Mouse (Mus musculus) intestine, embryonic 16.5 days (tissue): ENCODE results near the gene Exoc6. TPM values are rescaled to one million over a fixed set of nuclear protein-coding genes. Genes with fewer than 3 reads are reported as not detected.

Experiments used
- ATAC-seq: fragments of 200-750 bp; cut with Nextera tagmentation; 2 replicates; pipeline ENCODE4 v1.8.0; 2017; ENCODE audit warnings: moderate TSS enrichment, moderate library complexity
- H3K27ac ChIP-seq: fragments of 300-500 bp; sonication (generic); 2 replicates; pipeline ENCODE4 v1.5.1; 2014; ENCODE audit warnings: mild to moderate bottlenecking, low read length
- H3K27me3 ChIP-seq: fragments of 300-500 bp; sonication (generic); replicated peaks from 2 replicates; pipeline ENCODE4 v1.6.1; 2014; ENCODE audit warnings: low read length, control low read depth, mixed read lengths; ENCODE audit not compliant: control insufficient read depth, insufficient read depth
- H3K36me3 ChIP-seq: fragments of 300-500 bp; sonication (generic); 2 replicates; pipeline ENCODE4 v1.6.1; 2014; ENCODE audit warnings: low read length, control low read depth; ENCODE audit not compliant: control insufficient read depth, insufficient read depth
- H3K4me1 ChIP-seq: fragments of 300-500 bp; sonication (generic); 2 replicates; pipeline ENCODE4 v1.6.1; 2014; ENCODE audit warnings: low read length, control low read depth, mixed read lengths; ENCODE audit not compliant: control insufficient read depth, insufficient read depth
- H3K4me2 ChIP-seq: fragments of 300-500 bp; sonication (generic); 2 replicates; pipeline ENCODE4 v1.6.1; 2014; ENCODE audit warnings: low read depth, low read length, control low read depth
- H3K4me3 ChIP-seq: fragments of 300-500 bp; sonication (generic); 2 replicates; pipeline ENCODE4 v1.5.1; 2014; ENCODE audit warnings: mild to moderate bottlenecking, low read length
- H3K9ac ChIP-seq: fragments of 300-500 bp; sonication (generic); 2 replicates; pipeline ENCODE4 v1.6.1; 2014; ENCODE audit warnings: low read depth, low read length
- H3K9me3 ChIP-seq: fragments of 300-500 bp; sonication (generic); 2 replicates; pipeline ENCODE4 v1.6.1; 2016; ENCODE audit warnings: low read length, control low read depth; ENCODE audit not compliant: control insufficient read depth
- WGBS: fragments of 180-500 bp; shearing (Covaris S2); extraction: QIAGEN DNeasy Blood & Tissue Kit; methylation state at CpG from one replicate; pipeline ENCODE4 v1.1.7; 2014; 5-methylcytosine and 5-hydroxymethylcytosine counted together
- polyA plus RNA-seq: library from polyadenylated mRNA; unstranded; fragments of >200 nt; fragmentation: Nextera tagmentation; extraction: Ambion mirVana; gene quantifications from 2 replicates; pipeline ENCODE4 v1.2.1, GENCODE M21; 2015

Exoc6 gene
- polyA plus RNA-seq, 1 experiment from 2014 or later: 21.7 TPM

DNA sequence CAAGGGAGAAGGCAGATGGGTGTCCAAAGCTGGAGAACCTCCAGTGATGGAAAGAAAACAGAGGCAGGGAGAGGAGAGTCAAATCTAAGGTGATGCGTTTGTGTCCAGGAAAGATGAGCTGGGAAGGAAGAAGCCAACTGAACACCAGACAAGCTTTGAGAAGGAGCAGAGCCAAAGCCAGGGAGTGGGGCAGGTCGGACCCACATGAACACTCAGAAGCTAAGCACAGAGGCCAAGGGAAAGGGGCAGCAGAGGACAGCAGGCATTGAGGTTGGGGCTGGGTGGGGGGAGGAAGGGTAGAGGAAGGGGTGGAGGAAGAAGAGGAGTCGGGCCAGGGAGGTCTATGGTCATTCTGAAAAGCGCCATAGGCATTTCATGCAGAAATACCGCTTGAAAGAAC, 17.0 kb upstream of the Exoc6 start:
- no peak for ATAC-seq
- Histone ChIP-seq H3K4me3 (no peak overlapping the region), H3K36me3 (no peaks in the 10 kb centered on the region), H3K4me1 (no peaks in the 10 kb centered on the region), H3K27ac (no peak overlapping the region), H3K4me2 (no peak overlapping the region), H3K9ac (no peak overlapping the region), H3K9me3 (no peaks in the 10 kb centered on the region), H3K27me3 (no peaks in the 10 kb centered on the region)
- WGBS: 66% methylated on average over 5 of the region's 5 CpGs

DNA sequence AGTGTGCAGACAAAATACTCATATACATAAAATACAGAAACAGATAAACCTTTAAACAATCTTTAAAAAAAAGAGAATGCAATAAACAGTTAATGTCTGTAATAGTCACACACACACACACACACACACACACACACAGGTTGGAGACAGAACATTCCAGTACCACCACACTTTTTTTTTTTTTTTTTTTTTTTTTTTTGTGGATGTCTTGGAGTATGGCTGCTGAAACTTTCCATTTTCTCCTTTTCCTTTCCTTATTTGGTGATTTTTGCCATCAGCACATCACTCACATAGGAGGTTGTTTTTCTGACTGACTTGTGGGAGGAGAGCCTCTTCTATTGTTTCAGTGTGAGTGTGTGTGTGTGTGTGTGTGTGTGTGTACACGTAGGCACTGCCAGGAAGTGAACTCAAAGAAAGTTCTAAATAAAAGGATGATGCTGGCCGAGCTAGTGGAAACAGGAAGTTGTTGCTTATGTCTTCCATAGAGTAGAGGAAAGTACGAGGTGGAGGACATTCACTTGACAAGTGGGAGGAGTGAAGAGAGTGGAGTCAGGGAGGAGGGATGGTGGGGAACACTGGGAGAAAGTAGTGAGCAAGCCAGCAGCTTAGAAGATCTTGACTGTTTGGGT, 15.4 kb upstream of the Exoc6 start:
- Histone ChIP-seq H3K36me3 (no peaks in the 10 kb centered on the region), H3K27me3 (no peaks in the 10 kb centered on the region), H3K4me1 (no peaks in the 10 kb centered on the region), H3K4me3 (no peak overlapping the region), H3K27ac (no peak overlapping the region), H3K4me2 (no peak overlapping the region), H3K9me3 (no peaks in the 10 kb centered on the region), H3K9ac (no peak overlapping the region)
- no peak for ATAC-seq
- WGBS: 41% methylated on average over 3 of the region's 3 CpGs

DNA sequence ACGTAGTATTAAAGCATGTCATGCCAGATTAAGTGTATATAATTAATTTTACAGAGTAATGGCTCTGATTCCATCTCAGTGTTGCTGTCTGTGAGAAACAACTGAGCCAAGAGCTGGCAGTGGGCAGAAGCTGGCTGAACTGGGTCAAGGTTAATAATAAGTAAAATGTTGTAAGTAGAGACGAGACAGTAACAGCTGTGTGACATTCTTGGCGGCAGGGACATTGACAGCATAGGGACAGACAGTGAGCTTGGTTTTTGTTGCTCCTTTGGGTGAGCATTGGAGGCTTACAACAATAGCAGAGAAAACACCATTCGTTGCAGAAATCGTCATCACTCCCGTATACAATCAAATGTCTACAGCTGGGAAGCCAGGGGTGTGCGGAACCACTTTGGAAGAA, 13.8 kb upstream of the Exoc6 start:
- no peak for ATAC-seq
- Histone ChIP-seq H3K4me1 (no peaks in the 10 kb centered on the region), H3K9ac (no peak overlapping the region), H3K27ac (no peak overlapping the region), H3K27me3 (no peaks in the 10 kb centered on the region), H3K36me3 (no peaks in the 10 kb centered on the region), H3K4me2 (no peak overlapping the region), H3K4me3 (no peak overlapping the region), H3K9me3 (no peaks in the 10 kb centered on the region)
- 65% methylated on average over 7 of the region's 7 CpGs for WGBS

DNA sequence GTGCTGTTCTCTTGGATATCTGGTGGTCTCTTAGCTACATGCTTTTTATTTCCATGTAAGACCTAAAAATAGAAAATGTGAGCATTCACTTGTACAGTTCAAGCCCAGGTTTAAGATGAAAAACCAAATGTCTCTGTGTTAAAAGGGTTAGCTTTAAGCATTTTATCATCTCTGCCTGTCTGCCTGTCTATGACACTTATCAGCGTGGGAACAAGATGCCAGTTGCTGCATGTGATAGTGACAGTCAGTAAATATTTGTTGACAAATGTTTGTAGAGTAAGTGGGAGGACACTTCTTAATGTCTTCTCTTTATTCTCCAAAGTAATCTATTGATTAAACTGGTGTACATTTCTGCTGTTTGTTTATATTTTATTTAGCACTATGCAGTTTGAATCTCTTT, 12.5 kb upstream of the Exoc6 start:
- 63% methylated on average over 1 of the region's 1 CpGs for WGBS
- Histone ChIP-seq H3K4me1 (no peaks in the 10 kb centered on the region), H3K27ac (no peak overlapping the region), H3K9ac (no peak overlapping the region), H3K27me3 (no peaks in the 10 kb centered on the region), H3K36me3 (no peaks in the 10 kb centered on the region), H3K4me2 (no peak overlapping the region), H3K4me3 (no peak overlapping the region), H3K9me3 (no peaks in the 10 kb centered on the region)
- no peak for ATAC-seq

DNA sequence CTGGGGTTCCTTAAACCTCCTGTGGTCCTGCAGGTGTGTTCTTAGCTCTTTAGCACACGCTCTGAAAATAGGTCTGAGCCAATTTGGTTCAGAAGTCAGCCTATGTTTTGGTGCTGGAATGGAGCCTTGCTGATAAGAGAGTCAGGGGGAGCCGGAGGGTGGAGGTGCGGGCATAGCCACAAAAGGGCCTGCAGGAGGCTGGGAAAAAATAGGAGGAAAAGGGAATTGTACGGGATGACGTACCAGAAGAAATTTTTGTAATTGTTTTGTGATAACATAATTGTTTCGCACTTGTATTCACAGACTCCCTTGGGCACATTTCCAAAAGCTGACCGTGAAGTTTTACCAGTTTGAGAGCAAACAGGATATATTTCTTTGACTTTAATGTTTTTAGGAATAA, 10.0 kb upstream of the Exoc6 start:
- H3K9me3 ChIP-seq: no peaks in the 10 kb centered on the region
- no peak overlapping the region for H3K4me3 ChIP-seq
- H3K36me3 ChIP-seq: no peaks in the 10 kb centered on the region
- no peak overlapping the region for H3K9ac ChIP-seq
- no peak for ATAC-seq
- H3K4me2 ChIP-seq: no peak overlapping the region
- H3K4me1 ChIP-seq: peaks cover 4% of the 10 kb centered on the region
- WGBS: 52% methylated on average over 7 of the region's 7 CpGs
- H3K27me3 ChIP-seq: no peaks in the 10 kb centered on the region
- no peak overlapping the region for H3K27ac ChIP-seq

DNA sequence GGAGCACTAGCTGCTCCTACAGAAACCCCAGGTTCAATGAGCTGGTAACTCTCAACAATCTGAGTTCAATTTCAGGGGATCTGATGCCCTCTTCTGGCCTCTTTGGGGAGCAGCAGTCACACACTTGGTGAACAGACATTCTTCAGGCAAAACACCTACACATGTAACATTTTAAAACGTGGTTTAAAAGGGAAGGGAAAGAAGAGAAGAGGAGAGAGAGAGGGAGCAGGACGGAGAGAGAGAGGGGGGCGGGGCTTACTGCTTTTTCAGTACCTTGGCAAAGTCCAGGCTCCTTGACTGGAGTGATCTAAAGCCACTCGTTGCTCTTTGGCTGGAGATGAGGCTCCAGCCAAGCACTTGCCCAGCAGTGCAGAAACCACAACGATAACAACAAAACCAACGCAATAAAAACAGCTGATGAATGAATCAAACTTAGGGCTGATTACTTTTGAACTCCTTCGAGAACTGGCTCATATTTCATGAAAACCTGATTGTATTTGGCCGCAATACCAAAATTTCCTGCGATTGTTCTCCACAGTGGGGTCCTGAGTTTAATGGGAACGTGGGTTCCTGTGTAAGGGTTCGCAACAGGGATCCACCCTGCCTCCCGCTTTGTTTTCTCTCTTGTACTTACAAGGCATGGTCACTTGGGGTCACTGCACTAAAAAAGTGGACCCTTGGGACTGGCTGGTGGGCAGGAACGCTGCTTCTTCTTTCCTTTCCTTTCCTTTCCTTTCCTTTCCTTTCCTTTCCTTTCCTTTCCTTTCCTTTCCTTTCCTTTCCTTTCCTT, 6.5 kb upstream of the Exoc6 start:
- no peaks in the 10 kb centered on the region for H3K9me3 ChIP-seq
- no peak overlapping the region for H3K4me3 ChIP-seq
- no peak overlapping the region for H3K4me2 ChIP-seq
- H3K9ac ChIP-seq: no peak overlapping the region
- no peak for ATAC-seq
- no peaks in the 10 kb centered on the region for H3K27me3 ChIP-seq
- H3K4me1 ChIP-seq: peaks cover 7% of the 10 kb centered on the region
- no peak overlapping the region for H3K27ac ChIP-seq
- H3K36me3 ChIP-seq: no peaks in the 10 kb centered on the region
- WGBS: 60% methylated on average over 13 of the region's 13 CpGs

DNA sequence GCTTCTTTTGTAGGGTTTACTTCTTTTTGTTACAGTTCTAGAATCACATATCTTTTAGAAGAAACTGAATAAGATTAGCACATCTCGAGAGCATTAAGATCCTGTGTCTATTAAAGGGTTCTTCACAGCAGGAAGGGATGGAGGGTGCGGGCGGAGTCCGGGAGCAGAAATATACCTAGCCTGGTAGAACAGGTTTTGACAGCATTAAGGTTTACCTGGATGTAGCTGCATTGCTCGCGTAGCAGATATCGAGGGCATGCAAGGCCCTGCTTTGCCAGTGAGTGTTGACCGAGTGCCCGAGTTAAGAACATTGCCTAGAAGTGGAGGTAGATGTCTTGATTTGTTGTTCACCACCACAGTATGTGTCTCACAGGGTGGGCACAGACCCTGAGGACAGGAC, 5.7 kb upstream of the Exoc6 start:
- Histone ChIP-seq H3K9me3 (no peaks in the 10 kb centered on the region), H3K9ac (no peak overlapping the region), H3K27ac (peak overlapping the region; percentile 34), H3K4me1 (peaks cover 7% of the 10 kb centered on the region), H3K4me3 (no peak overlapping the region), H3K27me3 (no peaks in the 10 kb centered on the region), H3K36me3 (no peaks in the 10 kb centered on the region), H3K4me2 (no peak overlapping the region)
- ATAC-seq: peak; percentile 45
- 74% methylated on average over 9 of the region's 9 CpGs for WGBS

DNA sequence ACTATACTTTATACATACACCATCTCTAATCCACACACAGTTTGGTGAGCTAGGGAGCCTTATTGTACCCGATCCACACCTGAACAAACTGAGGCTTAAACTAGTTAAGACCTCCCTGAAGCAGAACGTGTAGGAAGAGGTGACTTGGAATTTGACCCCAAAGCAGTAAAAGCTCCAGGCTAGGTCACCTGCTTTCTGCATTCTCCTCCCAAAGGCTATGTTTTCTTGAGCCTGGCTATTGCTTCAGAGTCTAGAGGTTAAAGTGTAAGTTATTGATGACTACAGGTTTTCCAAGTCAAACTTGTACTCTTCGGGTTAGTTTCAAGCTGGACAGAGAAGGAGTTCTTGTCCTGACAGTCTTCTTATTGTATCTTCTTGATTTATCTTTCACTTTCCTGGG, 5.0 kb upstream of the Exoc6 start:
- no peak overlapping the region for H3K9ac ChIP-seq
- peak overlapping the region; percentile 23; the same call in 1 of the 2 replicates for H3K27ac ChIP-seq
- H3K9me3 ChIP-seq: no peaks in the 10 kb centered on the region
- no peaks in the 10 kb centered on the region for H3K27me3 ChIP-seq
- no peak overlapping the region for H3K4me2 ChIP-seq
- H3K4me3 ChIP-seq: no peak overlapping the region
- no peaks in the 10 kb centered on the region for H3K36me3 ChIP-seq
- ATAC-seq: peak; percentile 82
- H3K4me1 ChIP-seq: peaks cover 10% of the 10 kb centered on the region
- WGBS: 48% methylated on average over 3 of the region's 3 CpGs

DNA sequence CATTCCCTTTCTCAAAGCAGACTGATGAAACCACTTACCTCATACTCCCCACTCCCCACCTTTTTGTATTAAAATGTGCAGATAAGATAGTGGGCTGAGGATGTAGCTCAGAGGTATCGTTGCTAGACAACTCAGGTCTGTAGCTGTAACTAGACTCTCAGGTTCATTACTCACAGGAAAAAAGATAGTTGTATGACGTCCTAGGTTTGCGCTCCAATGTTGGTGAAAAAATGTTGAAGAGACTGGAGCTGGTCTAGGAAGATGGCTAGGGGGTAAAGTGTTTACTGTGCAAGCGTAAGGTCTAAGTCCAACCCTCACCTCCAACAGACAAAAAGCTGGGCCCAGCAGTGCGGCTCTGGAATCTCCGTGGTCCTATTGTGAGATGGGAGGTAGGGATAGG, 4.5 kb upstream of the Exoc6 start:
- H3K4me1 ChIP-seq: peaks cover 10% of the 10 kb centered on the region
- ATAC-seq: no peak
- no peaks in the 10 kb centered on the region for H3K9me3 ChIP-seq
- H3K9ac ChIP-seq: no peak overlapping the region
- no peak overlapping the region for H3K4me2 ChIP-seq
- H3K27ac ChIP-seq: peak overlapping the region; percentile 23; the same call in 1 of the 2 replicates
- no peak overlapping the region for H3K4me3 ChIP-seq
- 66% methylated on average over 6 of the region's 6 CpGs for WGBS
- H3K27me3 ChIP-seq: no peaks in the 10 kb centered on the region
- H3K36me3 ChIP-seq: no peaks in the 10 kb centered on the region
